Mouse (Mus musculus) CH12.LX (cell line): ENCODE results near the gene Hdac9.

Experiments
- CTCF ChIP-seq, 2 experiments: IDR thresholded peaks in 1 of 2; conservative IDR thresholded peaks in 1 of 2; 2 replicates each; pipeline ENCODE4 v1.5.1; 2011 to 2012; ENCODE audit warnings: low read depth in 2 of 2, low read length in 2 of 2, improper control_type of control experiment in 1 of 2, inconsistent platforms in 1 of 2, mild to moderate bottlenecking in 1 of 2, moderate library complexity in 1 of 2
- ETS1 ChIP-seq: conservative IDR thresholded peaks from 2 replicates; pipeline ENCODE4 v1.6.1; 2012; ENCODE audit warnings: low read depth, mild to moderate bottlenecking, inconsistent platforms, low read length, improper control_type of control experiment, moderate library complexity
- HCFC1 ChIP-seq: IDR thresholded peaks from 2 replicates; pipeline ENCODE4 v1.6.1; 2012; ENCODE audit warnings: low read depth, mild to moderate bottlenecking, inconsistent platforms, low read length, improper control_type of control experiment
- KAT2A ChIP-seq: IDR thresholded peaks from 2 replicates; pipeline ENCODE4 v1.6.1; 2012; ENCODE audit warnings: low read length, improper control_type of control experiment, inconsistent platforms; ENCODE audit not compliant: insufficient replicate concordance
- MYC ChIP-seq: IDR thresholded peaks from 2 replicates; pipeline ENCODE4 v1.6.1; 2011; ENCODE audit warnings: low read depth, mild to moderate bottlenecking, improper control_type of control experiment, low read length
- NELFE ChIP-seq: IDR thresholded peaks from 2 replicates; pipeline ENCODE4 v1.6.1; 2011; ENCODE audit warnings: low read depth, low read length, improper control_type of control experiment
- POLR2A ChIP-seq: IDR thresholded peaks from 2 replicates; pipeline ENCODE4 v1.6.1; 2011; ENCODE audit warnings: low read depth, mild to moderate bottlenecking, improper control_type of control experiment, low read length
- RCOR1 ChIP-seq: conservative IDR thresholded peaks from 2 replicates; pipeline ENCODE4 v1.6.1; 2012; ENCODE audit warnings: low read depth, mild to moderate bottlenecking, inconsistent platforms, low read length, improper control_type of control experiment
- USF1 ChIP-seq: IDR thresholded peaks from 2 replicates; pipeline ENCODE4 v1.6.1; 2014; ENCODE audit warnings: low read depth, mild to moderate bottlenecking, inconsistent platforms, low read length, improper control_type of control experiment

DNA sequence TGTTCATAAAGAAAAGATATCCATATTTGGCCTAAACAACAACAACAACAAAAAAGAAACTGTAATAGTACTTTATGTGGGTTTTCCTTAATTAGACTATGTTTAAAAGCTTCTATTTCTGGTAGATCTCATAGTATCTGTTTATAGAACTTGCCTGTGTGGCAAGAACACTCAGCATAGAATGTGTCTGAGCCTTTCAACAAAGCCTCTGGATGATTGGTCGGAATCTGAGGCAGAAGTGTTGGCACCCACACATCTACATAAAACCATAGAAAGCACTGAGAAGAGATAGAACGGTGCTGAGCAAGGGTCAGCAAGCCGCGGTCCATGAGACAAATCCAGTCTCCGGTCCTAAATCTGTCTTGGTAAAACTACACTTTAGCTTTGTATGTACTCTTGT, 464.3 kb downstream of the Hdac9 start:
- TF ChIP-seq POLR2A (no peak), CTCF (conservative IDR thresholded peaks at IDR 0.05 in 1 of 2, IDR thresholded peaks at IDR 0.05 in 1 of 2; ENCODE audit: low read depth in 2 of 2, low read length in 2 of 2) (no peak), HCFC1 (no peak), USF1 (no peak), KAT2A (no peak), MYC (no peak), ETS1 (no peak), RCOR1 (no peak), NELFE (no peak)
